Mouse (Mus musculus) embryonic facial prominence, embryonic 15.5 days (tissue): ENCODE data around the gene E130309D02Rik. TPM values are rescaled to one million over a fixed set of nuclear protein-coding genes. Genes with fewer than 3 reads are reported as not detected.

Source experiments
- ATAC-seq: fragments of 200-750 bp; cut with Nextera tagmentation; 2 replicates; pipeline ENCODE4 v1.8.0; 2017; ENCODE audit warnings: low read depth, moderate TSS enrichment; ENCODE audit not compliant: insufficient number of reproducible peaks, low FRiP score, low TSS enrichment
- H3K27ac ChIP-seq: fragments of 300-500 bp; sonication (generic); replicated peaks from 2 replicates; pipeline ENCODE4 v1.5.1; 2015; ENCODE audit warnings: mild to moderate bottlenecking, inconsistent platforms
- H3K27me3 ChIP-seq: fragments of 300-500 bp; sonication (generic); 2 replicates; pipeline ENCODE4 v1.6.1; 2015; ENCODE audit warnings: inconsistent platforms
- H3K36me3 ChIP-seq: fragments of 300-500 bp; sonication (generic); 2 replicates; pipeline ENCODE4 v1.6.1; 2015; ENCODE audit warnings: mild to moderate bottlenecking, inconsistent platforms
- H3K4me1 ChIP-seq: fragments of 300-500 bp; sonication (generic); 2 replicates; pipeline ENCODE4 v1.6.1; 2015; ENCODE audit warnings: inconsistent platforms
- H3K4me2 ChIP-seq: fragments of 300-500 bp; sonication (generic); replicated peaks from 2 replicates; pipeline ENCODE4 v1.6.1; 2015; ENCODE audit warnings: mild to moderate bottlenecking, inconsistent platforms
- H3K4me3 ChIP-seq: fragments of 300-500 bp; sonication (generic); replicated peaks from 2 replicates; pipeline ENCODE4 v1.5.1; 2015; ENCODE audit warnings: mild to moderate bottlenecking, inconsistent platforms
- H3K9ac ChIP-seq: fragments of 300-500 bp; sonication (generic); 2 replicates; pipeline ENCODE4 v1.6.1; 2015; ENCODE audit warnings: inconsistent platforms
- H3K9me3 ChIP-seq: fragments of 300-500 bp; sonication (generic); replicated peaks from 2 replicates; pipeline ENCODE4 v1.6.1; 2016; ENCODE audit warnings: inconsistent platforms
- WGBS: fragments of 180-500 bp; shearing (Covaris S2); methylation state at CpG from one replicate; pipeline ENCODE4 v1.1.7; 2015; 5-methylcytosine and 5-hydroxymethylcytosine counted together
- polyA plus RNA-seq: library from polyadenylated mRNA; unstranded; fragments of >200 nt; fragmentation: Nextera tagmentation; extraction: Ambion mirVana; gene quantifications from 2 replicates; pipeline ENCODE4 v1.2.1, GENCODE M21; 2015

Gene E130309D02Rik
- 33.1 and 33.7 TPM in 2 replicates for polyA plus RNA-seq

- H3K4me1 ChIP-seq: peaks cover 16% of the 10 kb centered on the region
- H3K4me2 ChIP-seq: peak within 1 kb of the TSS; percentile 80
- WGBS: 0% methylated on average over 87 of the region's 101 CpGs
Measured at GRCm38 (mm10) chr5:143314730-143315513, at the start of gene E130309D02Rik. TSS of gene E130309D02Rik (minus strand) at chr5:143315360.

GRCm38 (mm10) chr5:143363678-143364615 lies 48.8 kb upstream of the E130309D02Rik start:
- H3K4me2 ChIP-seq: peak overlapping the region; percentile 83
- H3K27ac ChIP-seq: no peak overlapping the region
- peaks cover 13% of the 10 kb centered on the region for H3K4me1 ChIP-seq
- H3K9me3 ChIP-seq: no peaks in the 10 kb centered on the region
- peak; percentile 40; the same call in 1 of the 2 replicates for ATAC-seq
- H3K9ac ChIP-seq: peak overlapping the region; percentile 28; the same call in 1 of the 2 replicates
- H3K36me3 ChIP-seq: no peaks in the 10 kb centered on the region
- peak overlapping the region; percentile 47 for H3K4me3 ChIP-seq
- H3K27me3 ChIP-seq: peaks cover 56% of the 10 kb centered on the region
- WGBS: under 1% methylated on average over 47 of the region's 47 CpGs

More at GRCm38 (mm10) chr5:143314730-143315513, at the start of gene E130309D02Rik:
- peak; percentile 85 for ATAC-seq
- peaks cover 66% of the 10 kb centered on the region for H3K36me3 ChIP-seq
- peak within 1 kb of the TSS; percentile 83 for H3K9ac ChIP-seq
- peak within 1 kb of the TSS; percentile 91 for H3K4me3 ChIP-seq
- peak within 1 kb of the TSS; percentile 88 for H3K27ac ChIP-seq
- H3K27me3 ChIP-seq: no peaks in the 10 kb centered on the region
- no peaks in the 10 kb centered on the region for H3K9me3 ChIP-seq

- no peaks in the 10 kb centered on the region for H3K9me3 ChIP-seq
- H3K27ac ChIP-seq: no peak overlapping the region
- no peak overlapping the region for H3K9ac ChIP-seq
- H3K27me3 ChIP-seq: peaks cover 54% of the 10 kb centered on the region
- H3K4me1 ChIP-seq: peaks cover 18% of the 10 kb centered on the region
- 46% methylated on average over 7 of the region's 7 CpGs for WGBS
- ATAC-seq: no peak
- H3K4me3 ChIP-seq: no peak overlapping the region
- H3K36me3 ChIP-seq: no peaks in the 10 kb centered on the region
- H3K4me2 ChIP-seq: no peak overlapping the region
Measured at GRCm38 (mm10) chr5:143361428-143361827, 46.3 kb upstream of the E130309D02Rik start.

GRCm38 (mm10) chr5:143360000-143360399 lies 44.8 kb upstream of the E130309D02Rik start:
- Histone ChIP-seq H3K27ac (no peak overlapping the region), H3K9me3 (no peaks in the 10 kb centered on the region), H3K27me3 (peaks cover 41% of the 10 kb centered on the region), H3K4me1 (peaks cover 18% of the 10 kb centered on the region), H3K36me3 (no peaks in the 10 kb centered on the region), H3K4me2 (no peak overlapping the region), H3K9ac (no peak overlapping the region), H3K4me3 (no peak overlapping the region)
- 61% methylated on average over 5 of the region's 5 CpGs for WGBS
- no peak for ATAC-seq

GRCm38 (mm10) chr5:143359263-143359662 lies 44.1 kb upstream of the E130309D02Rik start:
- Histone ChIP-seq H3K36me3 (no peaks in the 10 kb centered on the region), H3K27me3 (peaks cover 34% of the 10 kb centered on the region), H3K4me2 (no peak overlapping the region), H3K4me1 (peaks cover 15% of the 10 kb centered on the region), H3K4me3 (no peak overlapping the region), H3K27ac (no peak overlapping the region), H3K9me3 (no peaks in the 10 kb centered on the region), H3K9ac (no peak overlapping the region)
- 34% methylated on average over 7 of the region's 7 CpGs for WGBS
- ATAC-seq: no peak

- Histone ChIP-seq H3K4me3 (peak overlapping the region; percentile 25), H3K27me3 (peaks cover 23% of the 10 kb centered on the region), H3K36me3 (no peaks in the 10 kb centered on the region), H3K4me1 (peaks cover 5% of the 10 kb centered on the region), H3K9ac (0 out of 2 replicates have a peak overlapping the region, but pooled peaks have one; percentile 12), H3K9me3 (no peaks in the 10 kb centered on the region), H3K4me2 (peak overlapping the region; percentile 46), H3K27ac (no peak overlapping the region)
- no peak for ATAC-seq
- 2% methylated on average over 28 of the region's 28 CpGs for WGBS
Measured at GRCm38 (mm10) chr5:143357564-143357963, 42.4 kb upstream of the E130309D02Rik start.

GRCm38 (mm10) chr5:143356686-143357388 lies 41.7 kb upstream of the E130309D02Rik start, which contains the start of gene Grid2ip:
TSS of gene Grid2ip (plus strand) at chr5:143357338.
- peak within 1 kb of the TSS; percentile 46 for H3K4me2 ChIP-seq
- peak within 1 kb of the TSS; percentile 25 for H3K4me3 ChIP-seq
- 0 out of 2 replicates have a peak within 1 kb of the TSS, but pooled peaks have one; percentile 12 for H3K9ac ChIP-seq
- no peak for ATAC-seq
- 14% methylated on average over 17 of the region's 17 CpGs for WGBS
- peaks cover 5% of the 10 kb centered on the region for H3K4me1 ChIP-seq
- no peaks in the 10 kb centered on the region for H3K36me3 ChIP-seq
- no peaks in the 10 kb centered on the region for H3K9me3 ChIP-seq
- peaks cover 20% of the 10 kb centered on the region for H3K27me3 ChIP-seq
- no peak within 1 kb of the TSS for H3K27ac ChIP-seq

GRCm38 (mm10) chr5:143356017-143356416 lies 40.9 kb upstream of the E130309D02Rik start:
- 39% methylated on average over 5 of the region's 5 CpGs for WGBS
- Histone ChIP-seq H3K4me3 (no peak overlapping the region), H3K4me1 (peaks cover 5% of the 10 kb centered on the region), H3K9ac (no peak overlapping the region), H3K36me3 (no peaks in the 10 kb centered on the region), H3K27ac (no peak overlapping the region), H3K9me3 (no peaks in the 10 kb centered on the region), H3K27me3 (peaks cover 20% of the 10 kb centered on the region), H3K4me2 (no peak overlapping the region)
- no peak for ATAC-seq

- ATAC-seq: no peak
- no peak overlapping the region for H3K27ac ChIP-seq
- H3K36me3 ChIP-seq: no peaks in the 10 kb centered on the region
- H3K4me1 ChIP-seq: no peaks in the 10 kb centered on the region
- 63% methylated on average over 8 of the region's 8 CpGs for WGBS
- peaks cover 8% of the 10 kb centered on the region; the same call in 1 of the 2 replicates for H3K9me3 ChIP-seq
- no peak overlapping the region for H3K4me3 ChIP-seq
- H3K9ac ChIP-seq: no peak overlapping the region
- no peaks in the 10 kb centered on the region for H3K27me3 ChIP-seq
- H3K4me2 ChIP-seq: no peak overlapping the region
Measured at GRCm38 (mm10) chr5:143346367-143346766, 31.2 kb upstream of the E130309D02Rik start.

- Histone ChIP-seq H3K4me2 (no peak overlapping the region), H3K36me3 (no peaks in the 10 kb centered on the region), H3K27me3 (no peaks in the 10 kb centered on the region), H3K4me3 (no peak overlapping the region), H3K27ac (no peak overlapping the region), H3K9ac (no peak overlapping the region), H3K9me3 (no peaks in the 10 kb centered on the region), H3K4me1 (no peaks in the 10 kb centered on the region)
- WGBS: 43% methylated on average over 6 of the region's 6 CpGs
- no peak for ATAC-seq
Measured at GRCm38 (mm10) chr5:143339603-143340002, 24.4 kb upstream of the E130309D02Rik start.
